Mouse (Mus musculus): ENCODE data around the gene Gm21985.
"Not testable (repeated sequence)": the region's sequence is repeated elsewhere in the genome, so short reads cannot be mapped to it uniquely, and the experiment has no call there.

DNA sequence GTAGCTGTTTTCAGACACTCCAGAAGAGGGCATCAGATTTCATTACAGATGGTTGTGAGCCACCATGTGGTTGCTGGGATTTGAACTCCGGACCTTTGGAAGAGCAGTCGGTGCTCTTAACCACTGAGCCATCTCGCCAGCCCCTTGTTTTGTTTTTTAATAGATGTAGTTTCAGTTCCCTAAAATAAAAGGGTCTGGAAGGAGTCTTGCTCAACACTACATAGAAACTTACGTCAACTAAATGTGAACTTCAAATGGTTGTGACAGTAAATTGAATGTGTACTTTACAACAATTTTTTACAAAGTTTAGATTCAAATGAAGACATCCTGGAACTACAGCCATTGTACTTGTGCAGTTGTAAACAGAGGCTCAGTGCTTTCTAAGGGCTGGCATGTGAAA lies 181.9 kb downstream of the Gm21985 start:
- not testable (repeated sequence) for TF ChIP-seq CTCF, EP300 (IDR thresholded peaks at IDR 0.05)
